In the genomic region with DNA sequence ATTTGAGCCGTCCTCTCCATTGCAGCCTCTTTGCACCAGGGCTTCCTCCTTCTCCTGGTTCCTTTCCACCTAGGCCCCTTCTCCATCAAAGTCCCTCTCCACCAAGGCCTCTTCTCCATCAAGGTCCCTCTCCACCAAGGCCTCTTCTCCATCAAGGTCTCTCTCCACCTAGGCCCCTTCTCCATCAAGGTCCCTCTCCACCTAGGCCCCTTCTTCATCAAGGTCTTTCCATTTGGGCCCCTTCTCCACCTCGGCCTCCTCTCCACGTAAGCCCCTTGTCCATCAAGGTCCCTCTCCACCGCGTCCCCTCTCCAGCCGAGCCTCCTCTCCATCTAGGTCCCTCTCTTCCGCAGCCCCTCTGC, we compare ENCODE assay signal across 8 mouse cellular contexts. TPM values are rescaled to one million over a fixed set of nuclear protein-coding genes. Genes with fewer than 3 reads are reported as not detected.
A peak's percentile ranks its signal among the peaks of the same experiment; 100 is the strongest.
DNase-seq lines count a peak whose midpoint lies in the region; ATAC-seq and TF ChIP-seq lines count a peak whose summit lies in the region.

No protein-coding gene starts in this region.

- TF ChIP-seq POLR2A in testis, adult 2 months (IDR thresholded peaks at IDR 0.05; ENCODE audit: control insufficient read depth, low read depth, low read length), result no peak

- H3K4me3 ChIP-seq in erythroblast, embryonic 14.5 days (replicated peaks), result peak overlapping the region; percentile 91
- H3K4me3 ChIP-seq in testis, adult 2 months (ENCODE audit: control insufficient read depth, low read depth, low read length), result peak overlapping the region; percentile 69
- peak overlapping the region; percentile 96 for H3K4me3 ChIP-seq in liver, embryonic 11.5 days (ENCODE audit: low read depth, low read length)

- no peak for DNase-seq in testis, postnatal 10 days (ENCODE audit: low spot score)
- DNase-seq in liver, embryonic 11.5 days (ENCODE audit: low spot score), result no peak
- no peak for DNase-seq in embryo, embryonic 10.5 days (ENCODE audit: low spot score)
- DNase-seq in kidney, postnatal 14 days, result no peak
- DNase-seq in embryo, embryonic 11 days, result no peak

- no peaks in the 10 kb centered on the region for H3K27me3 ChIP-seq in erythroblast, embryonic 14.5 days (ENCODE audit: control insufficient read depth)
- H3K27me3 ChIP-seq in testis, adult 2 months (ENCODE audit: control insufficient read depth, insufficient read depth, low read length), result no peaks in the 10 kb centered on the region
- no peaks in the 10 kb centered on the region for H3K27me3 ChIP-seq in liver, embryonic 11.5 days (replicated peaks; ENCODE audit: control insufficient read depth, insufficient read depth, low read length)

- no peaks in the 10 kb centered on the region for H3K9me3 ChIP-seq in erythroblast, embryonic 14.5 days (ENCODE audit: control insufficient read depth, low read length)
- no peaks in the 10 kb centered on the region for H3K9me3 ChIP-seq in liver, embryonic 11.5 days (ENCODE audit: control insufficient read depth, low read length)

- no peak for TF ChIP-seq CTCF in testis, adult 2 months (IDR thresholded peaks at IDR 0.05; ENCODE audit: control insufficient read depth, insufficient read depth, insufficient replicate concordance, low read depth, low read length)

- peak overlapping the region; percentile 82 for H3K27ac ChIP-seq in testis, adult 2 months (ENCODE audit: control insufficient read depth, insufficient read depth, low read depth, low read length)
- H3K27ac ChIP-seq in liver, embryonic 11.5 days (ENCODE audit: low read depth, low read length), result peak overlapping the region; percentile 99

- H3K4me2 ChIP-seq in liver, embryonic 11.5 days, result peak overlapping the region; percentile 98

- no peaks in the 10 kb centered on the region; the same call in none of the 2 replicates for H3K36me3 ChIP-seq in erythroblast, embryonic 14.5 days (ENCODE audit: control insufficient read depth)
- no peaks in the 10 kb centered on the region for H3K36me3 ChIP-seq in testis, adult 2 months (ENCODE audit: control insufficient read depth, insufficient read depth, low read length)
- H3K36me3 ChIP-seq in liver, embryonic 11.5 days (ENCODE audit: control insufficient read depth, insufficient read depth, low read length), result no peaks in the 10 kb centered on the region

- H3K9ac ChIP-seq in liver, embryonic 11.5 days (ENCODE audit: low read depth, low read length), result peak overlapping the region; percentile 99

- 10% methylated on average over 7 of the region's 7 CpGs for WGBS in liver, embryonic 11.5 days

- H3K4me1 ChIP-seq in erythroblast, embryonic 14.5 days (ENCODE audit: control insufficient read depth), result peaks cover 60% of the 10 kb centered on the region
- H3K4me1 ChIP-seq in testis, adult 2 months (ENCODE audit: control insufficient read depth, insufficient read depth, low read length), result peaks cover 3% of the 10 kb centered on the region; the same call in 1 of the 2 replicates
- H3K4me1 ChIP-seq in liver, embryonic 11.5 days (replicated peaks; ENCODE audit: control insufficient read depth, insufficient read depth, low read length), result peaks cover 37% of the 10 kb centered on the region

- ATAC-seq in erythroblast, adult 5-6 weeks (replicated peaks; ENCODE audit: low FRiP score, poor library complexity, severe bottlenecking), result no peak
- ATAC-seq in liver, embryonic 11.5 days (replicated peaks; ENCODE audit: low FRiP score), result no peak

RNA-seq across cellular contexts. Expression of a gene that starts 0.3 kb away (rescaled TPM):
- 1.2 TPM in 2 replicates for polyA plus RNA-seq in erythroblast, embryonic 14.5 days (2012)
- total RNA-seq in erythroblast, adult 5-6 weeks (2015; ENCODE audit: low replicate concordance), result 12.3 and 13.0 TPM in 2 replicates
- 10.8 and 13.7 TPM in 2 replicates for total RNA-seq in erythroblast, adult 5-6 weeks (2017; ENCODE audit: low replicate concordance)
- polyA plus RNA-seq in testis, adult 2 months (2012; rRNA removed), result 5.5 and 5.7 TPM in 2 replicates
- polyA plus RNA-seq in liver, embryonic 11.5 days (2014; fragmentation: Nextera tagmentation; extraction: Ambion mirVana), result 37.8 and 48.1 TPM in 2 replicates

RNA-seq across cellular contexts. Expression of a gene that starts 55.2 kb away (rescaled TPM):
- polyA plus RNA-seq in erythroblast, embryonic 14.5 days (2012), result 0.32 and 0.48 TPM in 2 replicates
- not detected in 2 replicates for total RNA-seq in erythroblast, adult 5-6 weeks (2015; ENCODE audit: low replicate concordance)
- 0.60 TPM in 1 of 2 replicates, not detected in the other for total RNA-seq in erythroblast, adult 5-6 weeks (2017; ENCODE audit: low replicate concordance)
- 4.6 and 4.7 TPM in 2 replicates for polyA plus RNA-seq in testis, adult 2 months (2012; rRNA removed)
- polyA plus RNA-seq in liver, embryonic 11.5 days (2014; fragmentation: Nextera tagmentation; extraction: Ambion mirVana), result 5.3 TPM in 2 replicates
